Mouse (Mus musculus) lung, adult 2 months (tissue): ENCODE data around the gene Slc38a4.

ENCODE experiments used
- CTCF ChIP-seq: fragments of 200-500 bp; IDR thresholded peaks from 2 replicates; pipeline ENCODE4 v1.5.1; 2011; ENCODE audit warnings: mild to moderate bottlenecking, low read length, control low read depth; ENCODE audit not compliant: insufficient read depth
- POLR2A ChIP-seq: fragments of 200-500 bp; IDR thresholded peaks from 2 replicates; pipeline ENCODE4 v1.6.1; 2011; ENCODE audit warnings: low read depth, mild to moderate bottlenecking, control low read depth, low read length, borderline replicate concordance; ENCODE audit errors: extremely low read depth

DNA sequence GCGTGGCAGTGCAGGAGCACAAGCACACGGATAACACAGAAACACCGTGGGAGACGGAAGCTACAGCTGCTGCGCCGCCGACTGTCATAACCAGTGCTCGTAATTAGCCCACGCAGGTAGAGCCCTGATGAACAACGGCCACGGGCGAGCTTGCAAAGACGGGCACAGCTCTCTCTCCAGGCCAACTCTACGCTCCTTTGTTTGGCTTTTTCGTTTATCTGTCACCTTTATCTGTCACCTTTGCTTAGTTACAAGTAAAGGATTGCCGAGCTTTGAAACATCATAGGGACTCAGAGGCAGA, 101.9 kb downstream of the Slc38a4 start:
- TF ChIP-seq CTCF: no peak
- no peak for TF ChIP-seq POLR2A
